Mouse (Mus musculus) CH12.LX (cell line): ENCODE measurements around the gene Smg7. TPM values are rescaled to one million over a fixed set of nuclear protein-coding genes. Genes with fewer than 3 reads are reported as not detected.

Source experiments
- DNase-seq: peaks from one replicate; pipeline ENCODE4 v3.0.0-alpha.2; 2013; ENCODE audit errors: extremely low read depth
- H3K27ac ChIP-seq: 2 replicates; pipeline ENCODE4 v1.5.1; 2012; ENCODE audit warnings: low read depth, mild to moderate bottlenecking, control low read depth, moderate library complexity; ENCODE audit not compliant: insufficient read depth
- H3K27me3 ChIP-seq: replicated peaks from 2 replicates; pipeline ENCODE3; 2012; ENCODE audit warnings: inconsistent platforms
- H3K36me3 ChIP-seq, 2 experiments: replicated peaks in 1 of 2; 2 replicates each; pipeline versions ENCODE3 to v1.6.1; 2012; ENCODE audit warnings: inconsistent platforms in 1 of 2, low read length in 1 of 2, mild to moderate bottlenecking in 1 of 2, mixed read lengths in 1 of 2, moderate library complexity in 1 of 2; ENCODE audit not compliant: control insufficient read depth in 1 of 2, insufficient read depth in 1 of 2
- H3K4me1 ChIP-seq, 2 experiments: 2 replicates each; pipeline ENCODE4 v1.6.1; 2012; ENCODE audit warnings: inconsistent platforms in 1 of 2, moderate library complexity in 1 of 2; ENCODE audit not compliant: insufficient read depth in 2 of 2, control insufficient read depth in 1 of 2
- H3K4me2 ChIP-seq: 2 replicates; pipeline ENCODE4 v1.6.1; 2012; ENCODE audit warnings: low read depth, mild to moderate bottlenecking, control low read depth; ENCODE audit not compliant: poor library complexity, insufficient read depth, severe bottlenecking
- H3K4me3 ChIP-seq, 3 experiments: fragments of 150-350 bp in 1 of 3; sonication (generic) in 1 of 3; replicated peaks in 1 of 3; 2 replicates each; pipeline versions ENCODE3 to v1.5.1; 2011 to 2012; ENCODE audit warnings: low read depth in 2 of 3, low read length in 2 of 3, mild to moderate bottlenecking in 2 of 3, moderate library complexity in 2 of 3, control low read depth in 1 of 3, improper control_type of control experiment in 1 of 3, inconsistent platforms in 1 of 3, mixed read lengths in 1 of 3; ENCODE audit not compliant: poor library complexity in 1 of 3
- H3K79me2 ChIP-seq: replicated peaks from 2 replicates; pipeline ENCODE4 v1.6.1; 2012; ENCODE audit warnings: mild to moderate bottlenecking, moderate library complexity; ENCODE audit not compliant: control insufficient read depth, poor library complexity, insufficient read depth, severe bottlenecking; ENCODE audit errors: extremely low read depth
- H3K9ac ChIP-seq: 2 replicates; pipeline ENCODE4 v1.6.1; 2012; ENCODE audit warnings: low read depth, mild to moderate bottlenecking, control low read depth, moderate library complexity; ENCODE audit not compliant: insufficient read depth
- H3K9me3 ChIP-seq: replicated peaks from 2 replicates; pipeline ENCODE3; 2012; ENCODE audit warnings: low read length, inconsistent platforms, mixed read lengths
- BHLHE40 ChIP-seq: IDR thresholded peaks from 2 replicates; pipeline ENCODE4 v1.6.1; 2011; ENCODE audit warnings: mild to moderate bottlenecking, low read depth, low read length, improper control_type of control experiment
- CHD1 ChIP-seq: IDR thresholded peaks from 2 replicates; pipeline ENCODE4 v1.6.1; 2012; ENCODE audit warnings: low read depth, low read length, improper control_type of control experiment, inconsistent platforms
- CHD2 ChIP-seq: IDR thresholded peaks from 2 replicates; pipeline ENCODE4 v1.6.1; 2011; ENCODE audit warnings: low read length, improper control_type of control experiment
- CTCF ChIP-seq, 2 experiments: IDR thresholded peaks in 1 of 2; conservative IDR thresholded peaks in 1 of 2; 2 replicates each; pipeline ENCODE4 v1.5.1; 2011 to 2012; ENCODE audit warnings: low read depth in 2 of 2, low read length in 2 of 2, improper control_type of control experiment in 1 of 2, inconsistent platforms in 1 of 2, mild to moderate bottlenecking in 1 of 2, moderate library complexity in 1 of 2
- E2F4 ChIP-seq: IDR thresholded peaks from 2 replicates; pipeline ENCODE4 v1.6.1; 2011; ENCODE audit warnings: low read depth, low read length, improper control_type of control experiment; ENCODE audit not compliant: insufficient replicate concordance
- ELF1 ChIP-seq: IDR thresholded peaks from 2 replicates; pipeline ENCODE4 v1.6.1; 2014; ENCODE audit warnings: low read depth, mild to moderate bottlenecking, inconsistent platforms, low read length, improper control_type of control experiment
- EP300 ChIP-seq: IDR thresholded peaks from 2 replicates; pipeline ENCODE4 v1.6.1; 2011; ENCODE audit warnings: low read length, improper control_type of control experiment
- ETS1 ChIP-seq: conservative IDR thresholded peaks from 2 replicates; pipeline ENCODE4 v1.6.1; 2012; ENCODE audit warnings: low read depth, mild to moderate bottlenecking, inconsistent platforms, low read length, improper control_type of control experiment, moderate library complexity
- GABPA ChIP-seq: IDR thresholded peaks from 2 replicates; pipeline ENCODE4 v1.6.1; 2012; ENCODE audit warnings: low read depth, low read length, improper control_type of control experiment, inconsistent platforms; ENCODE audit not compliant: insufficient replicate concordance
- HCFC1 ChIP-seq: IDR thresholded peaks from 2 replicates; pipeline ENCODE4 v1.6.1; 2012; ENCODE audit warnings: low read depth, mild to moderate bottlenecking, inconsistent platforms, low read length, improper control_type of control experiment
- IRF4 ChIP-seq: IDR thresholded peaks from 2 replicates; pipeline ENCODE4 v1.6.1; 2014; ENCODE audit warnings: low read depth, mild to moderate bottlenecking, inconsistent platforms, low read length, improper control_type of control experiment
- JUN ChIP-seq: IDR thresholded peaks from 2 replicates; pipeline ENCODE4 v1.6.1; 2011; ENCODE audit warnings: low read depth, mild to moderate bottlenecking, low read length, improper control_type of control experiment, moderate library complexity; ENCODE audit not compliant: insufficient read depth
- JUND ChIP-seq: conservative IDR thresholded peaks from 2 replicates; pipeline ENCODE4 v1.6.1; 2011; ENCODE audit warnings: low read depth, low read length, improper control_type of control experiment
- KAT2A ChIP-seq: IDR thresholded peaks from 2 replicates; pipeline ENCODE4 v1.6.1; 2012; ENCODE audit warnings: low read length, improper control_type of control experiment, inconsistent platforms; ENCODE audit not compliant: insufficient replicate concordance
- MAFK ChIP-seq: IDR thresholded peaks from 2 replicates; pipeline ENCODE4 v1.6.1; 2011; ENCODE audit warnings: low read length, improper control_type of control experiment; ENCODE audit not compliant: insufficient replicate concordance
- MAX ChIP-seq: IDR thresholded peaks from 2 replicates; pipeline ENCODE4 v1.6.1; 2011; ENCODE audit warnings: low read length, improper control_type of control experiment
- MAZ ChIP-seq: IDR thresholded peaks from 2 replicates; pipeline ENCODE4 v1.6.1; 2012; ENCODE audit warnings: low read depth, mild to moderate bottlenecking, inconsistent platforms, low read length, improper control_type of control experiment, moderate library complexity
- MXI1 ChIP-seq: IDR thresholded peaks from 2 replicates; pipeline ENCODE4 v1.6.1; 2011; ENCODE audit warnings: mild to moderate bottlenecking, low read depth, low read length, improper control_type of control experiment
- MYC ChIP-seq: IDR thresholded peaks from 2 replicates; pipeline ENCODE4 v1.6.1; 2011; ENCODE audit warnings: low read depth, mild to moderate bottlenecking, improper control_type of control experiment, low read length
- NELFE ChIP-seq: IDR thresholded peaks from 2 replicates; pipeline ENCODE4 v1.6.1; 2011; ENCODE audit warnings: low read depth, low read length, improper control_type of control experiment
- NRF1 ChIP-seq: IDR thresholded peaks from 2 replicates; pipeline ENCODE4 v1.6.1; 2014; ENCODE audit warnings: low read depth, mild to moderate bottlenecking, inconsistent platforms, low read length, improper control_type of control experiment, moderate library complexity
- POLR2A ChIP-seq: IDR thresholded peaks from 2 replicates; pipeline ENCODE4 v1.6.1; 2011; ENCODE audit warnings: low read depth, mild to moderate bottlenecking, improper control_type of control experiment, low read length
- POLR2AphosphoS2 ChIP-seq: IDR thresholded peaks from 2 replicates; pipeline ENCODE4 v1.6.1; 2011; ENCODE audit warnings: low read depth, low read length, improper control_type of control experiment
- RAD21 ChIP-seq: IDR thresholded peaks from 2 replicates; pipeline ENCODE4 v1.6.1; 2011; ENCODE audit warnings: low read depth, mild to moderate bottlenecking, low read length, improper control_type of control experiment, moderate library complexity
- RCOR1 ChIP-seq: conservative IDR thresholded peaks from 2 replicates; pipeline ENCODE4 v1.6.1; 2012; ENCODE audit warnings: low read depth, mild to moderate bottlenecking, inconsistent platforms, low read length, improper control_type of control experiment
- SIN3A ChIP-seq: IDR thresholded peaks from 2 replicates; pipeline ENCODE4 v1.6.1; 2012; ENCODE audit warnings: low read length, improper control_type of control experiment, inconsistent platforms
- SMC3 ChIP-seq: IDR thresholded peaks from 2 replicates; pipeline ENCODE4 v1.6.1; 2011; ENCODE audit warnings: low read depth, low read length, improper control_type of control experiment
- TBP ChIP-seq: conservative IDR thresholded peaks from 2 replicates; pipeline ENCODE4 v1.6.1; 2011; ENCODE audit warnings: low read depth, low read length, improper control_type of control experiment
- TCF12 ChIP-seq: IDR thresholded peaks from 2 replicates; pipeline ENCODE4 v1.6.1; 2014; ENCODE audit warnings: low read depth, mild to moderate bottlenecking, inconsistent platforms, low read length, improper control_type of control experiment
- UBTF ChIP-seq: IDR thresholded peaks from 2 replicates; pipeline ENCODE4 v1.6.1; 2012; ENCODE audit warnings: low read depth, mild to moderate bottlenecking, inconsistent platforms, low read length, improper control_type of control experiment, moderate library complexity
- USF1 ChIP-seq: IDR thresholded peaks from 2 replicates; pipeline ENCODE4 v1.6.1; 2014; ENCODE audit warnings: low read depth, mild to moderate bottlenecking, inconsistent platforms, low read length, improper control_type of control experiment
- USF2 ChIP-seq: conservative IDR thresholded peaks from 2 replicates; pipeline ENCODE4 v1.6.1; 2011; ENCODE audit warnings: low read depth, low read length, improper control_type of control experiment
- ZC3H11A ChIP-seq: IDR thresholded peaks from 2 replicates; pipeline ENCODE4 v1.6.1; 2012; ENCODE audit warnings: low read depth, mild to moderate bottlenecking, inconsistent platforms, low read length, improper control_type of control experiment
- ZKSCAN1 ChIP-seq: IDR thresholded peaks from 2 replicates; pipeline ENCODE4 v1.6.1; 2012; ENCODE audit warnings: low read depth, inconsistent platforms, low read length, improper control_type of control experiment, borderline replicate concordance
- ZMIZ1 ChIP-seq: IDR thresholded peaks from 2 replicates; pipeline ENCODE4 v1.6.1; 2012; ENCODE audit warnings: low read depth, mild to moderate bottlenecking, inconsistent platforms, low read length, improper control_type of control experiment
- ZNF384 ChIP-seq: IDR thresholded peaks from 2 replicates; pipeline ENCODE4 v1.6.1; 2012; ENCODE audit warnings: low read depth, low read length, improper control_type of control experiment, inconsistent platforms
- dilution Hi-C: fragments of 300-500 bp; cut with MboI; formaldehyde crosslinking; loops from 2 replicates; pipeline ENCODE4 v1.14.3; 2020; ENCODE audit warnings: low sequenced_read_pairs; ENCODE audit not compliant: extremely low pct_unique_long_range_greater_than_20kb, extremely low pct_ligation_motif_present
- in situ Hi-C: fragments of 300-500 bp; cut with MboI; formaldehyde crosslinking; loops from 3 replicates; pipeline ENCODE4 v1.14.3; 2019; ENCODE audit warnings: low sequenced_read_pairs, low pct_ligation_motif_present, low pct_unique_long_range_greater_than_20kb, mixed read lengths
- polyA plus RNA-seq: library from polyadenylated mRNA; unstranded; fragments of >175 nt; gene quantifications from 2 replicates; pipeline ENCODE4 v1.2.1, GENCODE M21; 2012; ENCODE audit warnings: low read depth; ENCODE audit not compliant: insufficient read length
- total RNA-seq, 2 experiments: library from RNA; depleted of rRNA; stranded (reverse); fragments of 300-350 nt in 1 of 2; fragments of >200 nt in 1 of 2; gene quantifications; 2 replicates each; pipeline ENCODE4 v1.2.3; 2012 to 2014

The Smg7 gene
- total and polyA plus RNA-seq, 3 experiments: 23.4 to 55.2 (median 27.0) TPM

- TF ChIP-seq RCOR1 (no peak; the same call in 1 of the 2 replicates), ZNF384 (no peak), TCF12 (peak; percentile 72; the same call in 1 of the 2 replicates), ETS1 (peak; percentile 86), MXI1 (peak; percentile 43; the same call in 1 of the 2 replicates), GABPA (no peak), NRF1 (no peak), ZMIZ1 (0 out of 2 replicates have a peak, but pooled peaks have one; percentile 10)
Measured at GRCm38 (mm10) chr1:152832316-152832715, 70.1 kb downstream of the Smg7 start (continued).

GRCm38 (mm10) chr1:152831619-152832018, 70.8 kb downstream of the Smg7 start:
- no peaks in the 10 kb centered on the region for H3K9me3 ChIP-seq
- peaks cover 52 to 86% of the 10 kb centered on the region in 2 experiments for H3K36me3 ChIP-seq
- no peaks in the 10 kb centered on the region for H3K27me3 ChIP-seq
- H3K4me2 ChIP-seq: no peak overlapping the region
- H3K27ac ChIP-seq: peak overlapping the region; percentile 82
- dilution Hi-C loops: no loop called here
- no peak overlapping the region for H3K4me3 ChIP-seq
- in situ Hi-C loops: no loop called here
- peaks cover 5% of the 10 kb centered on the region for H3K79me2 ChIP-seq
- H3K4me1 ChIP-seq: peaks cover 31 to 55% of the 10 kb centered on the region in 2 experiments
- DNase-seq: no peak
- peak overlapping the region; percentile 31; the same call in 1 of the 2 replicates for H3K9ac ChIP-seq
- no peak for TF ChIP-seq RAD21
- TF ChIP-seq USF2: no peak
- peak; percentile 35 for TF ChIP-seq HCFC1
- no peak for TF ChIP-seq POLR2A
- TF ChIP-seq MAFK: no peak
- peak; percentile 70 for TF ChIP-seq MAX
- no peak for TF ChIP-seq TBP
- TF ChIP-seq ZNF384: no peak
- no peak; the same call in 1 of the 2 replicates for TF ChIP-seq NELFE
- TF ChIP-seq CHD2: no peak; the same call in 1 of the 2 replicates
- no peak for TF ChIP-seq ELF1
- TF ChIP-seq ZC3H11A: no peak
- TF ChIP-seq USF1: no peak
- no peak for TF ChIP-seq KAT2A
- 0 out of 2 replicates have a peak, but pooled peaks have one; percentile 17 for TF ChIP-seq BHLHE40
- TF ChIP-seq RCOR1: peak; percentile 57; the same call in 1 of the 2 replicates
- peak; percentile 80 for TF ChIP-seq ETS1
- no peak for TF ChIP-seq ZKSCAN1
- no peak for TF ChIP-seq E2F4
- peak; percentile 66 for TF ChIP-seq TCF12
- peak; percentile 84 for TF ChIP-seq EP300
- TF ChIP-seq SMC3: no peak
- peak; percentile 78 for TF ChIP-seq IRF4
- TF ChIP-seq MYC: peak; percentile 84
- TF ChIP-seq SIN3A: peak; percentile 79
- no peak for TF ChIP-seq CHD1
- peak; percentile 93 for TF ChIP-seq JUND
- TF ChIP-seq POLR2AphosphoS2: no peak; the same call in 1 of the 2 replicates
- no peak for TF ChIP-seq CTCF (conservative IDR thresholded peaks at IDR 0.05 in 1 of 2, IDR thresholded peaks at IDR 0.05 in 1 of 2; ENCODE audit: low read depth in 2 of 2, low read length in 2 of 2)
- TF ChIP-seq ZMIZ1: no peak
- TF ChIP-seq UBTF: no peak
- no peak for TF ChIP-seq NRF1
- TF ChIP-seq JUN: peak; percentile 95
- no peak for TF ChIP-seq MAZ
